Mouse (Mus musculus) kidney, postnatal 0 days (tissue): ENCODE measurements around the gene Gm13420. TPM values are rescaled to one million over a fixed set of nuclear protein-coding genes. Genes with fewer than 3 reads are reported as not detected.
A peak's percentile ranks its signal among the peaks of the same experiment; 100 is the strongest.

Experiments used
- ATAC-seq: fragments of 200-750 bp; cut with Nextera tagmentation; replicated peaks from 2 replicates; pipeline ENCODE4 v1.8.0; 2017; ENCODE audit warnings: low read depth, moderate number of reproducible peaks, moderate TSS enrichment, moderate library complexity; ENCODE audit not compliant: low FRiP score
- DNase-seq: peaks from one replicate; pipeline ENCODE4 v3.0.0-alpha.2; 2016; ENCODE audit warnings: low spot score
- H3K27ac ChIP-seq: fragments of 300-500 bp; sonication (generic); 2 replicates; pipeline ENCODE4 v1.5.1; 2014; ENCODE audit warnings: mild to moderate bottlenecking
- H3K27me3 ChIP-seq: fragments of 300-500 bp; sonication (generic); 2 replicates; pipeline ENCODE4 v1.6.1; 2014; ENCODE audit warnings: low read length, mixed read lengths; ENCODE audit not compliant: insufficient read depth
- H3K36me3 ChIP-seq: fragments of 300-500 bp; sonication (generic); 2 replicates; pipeline ENCODE4 v1.6.1; 2014; ENCODE audit warnings: low read length, mixed read lengths; ENCODE audit not compliant: insufficient read depth
- H3K4me1 ChIP-seq: fragments of 300-500 bp; sonication (generic); replicated peaks from 2 replicates; pipeline ENCODE4 v1.6.1; 2014; ENCODE audit warnings: antibody characterized with exemption, low read length, mixed read lengths; ENCODE audit not compliant: insufficient read depth
- H3K4me2 ChIP-seq: fragments of 300-500 bp; sonication (generic); 2 replicates; pipeline ENCODE4 v1.6.1; 2014; ENCODE audit warnings: mild to moderate bottlenecking, low read length, moderate library complexity, mixed read lengths
- H3K4me3 ChIP-seq: fragments of 300-500 bp; sonication (generic); replicated peaks from 2 replicates; pipeline ENCODE4 v1.5.1; 2014; ENCODE audit warnings: low read depth, low read length
- H3K9ac ChIP-seq: fragments of 300-500 bp; sonication (generic); 2 replicates; pipeline ENCODE4 v1.6.1; 2014; ENCODE audit warnings: low read depth, low read length
- H3K9me3 ChIP-seq: fragments of 300-500 bp; sonication (generic); replicated peaks from 2 replicates; pipeline ENCODE4 v1.6.1; 2016; ENCODE audit warnings: low read length, inconsistent platforms, mixed read lengths
- CTCF ChIP-seq: IDR thresholded peaks from 2 replicates; pipeline ENCODE4 v1.5.1; 2016; ENCODE audit warnings: antibody characterized with exemption, low read depth, mild to moderate bottlenecking, moderate library complexity
- WGBS: fragments of 180-500 bp; shearing (Covaris S2); extraction: QIAGEN DNeasy Blood & Tissue Kit; methylation state at CpG from one replicate; pipeline ENCODE4 v1.1.7; 2014; 5-methylcytosine and 5-hydroxymethylcytosine counted together
- polyA plus RNA-seq: library from polyadenylated mRNA; unstranded; fragments of >200 nt; fragmentation: Nextera tagmentation; extraction: Ambion mirVana; gene quantifications from 2 replicates; pipeline ENCODE4 v1.2.1, GENCODE M21; 2015

Gene Gm13420
- polyA plus RNA-seq, 1 experiment from 2014 or later = 4.5 TPM

DNA sequence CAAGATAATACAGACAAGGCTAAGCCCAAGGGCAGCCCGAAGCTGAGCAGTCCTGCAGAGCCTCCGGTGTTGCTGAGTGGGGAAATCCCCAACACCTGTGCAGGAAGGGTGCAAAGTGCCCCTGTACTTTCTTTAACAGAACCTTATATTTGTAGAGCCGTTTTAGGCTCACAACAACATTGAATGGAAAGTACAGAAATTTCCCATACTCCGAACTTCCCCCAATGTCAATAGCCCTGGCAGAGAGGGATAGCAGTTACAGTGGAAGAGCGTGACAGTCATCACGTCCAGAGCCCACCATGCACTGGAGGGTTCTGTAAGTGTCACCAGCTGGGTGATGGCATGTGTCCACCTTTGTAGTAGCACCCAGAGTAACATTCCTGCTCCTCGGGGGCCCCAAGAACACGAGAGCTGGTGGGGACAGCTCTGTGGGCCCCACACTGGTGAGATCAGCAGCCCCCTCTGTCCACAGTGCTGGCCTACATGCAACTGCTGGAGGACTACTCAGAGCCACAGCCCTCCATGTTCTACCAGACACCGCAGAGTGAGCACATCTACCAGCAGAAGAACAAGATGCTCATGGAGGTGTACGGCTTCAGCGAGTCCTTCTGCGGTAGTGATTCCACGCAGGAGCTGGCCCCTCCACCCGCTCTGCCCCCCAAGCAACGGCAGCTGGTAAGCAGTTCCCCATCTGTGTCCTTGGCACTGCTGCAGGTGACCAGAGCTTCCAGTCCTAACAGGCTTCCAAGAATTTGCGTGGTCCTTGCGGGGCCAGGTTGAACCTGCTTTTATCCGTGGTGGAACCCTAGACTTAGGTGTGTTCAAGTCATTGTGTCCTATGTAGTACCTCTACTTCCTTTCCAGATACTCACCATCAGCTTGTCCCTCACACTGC, 44.5 kb downstream of the Gm13420 start:
- DNase-seq = no peak
- TF ChIP-seq CTCF = no peak
- Histone ChIP-seq H3K4me2 (no peak overlapping the region), H3K9ac (no peak overlapping the region), H3K36me3 (peaks cover 50% of the 10 kb centered on the region), H3K27ac (no peak overlapping the region), H3K4me3 (no peak overlapping the region), H3K4me1 (no peaks in the 10 kb centered on the region), H3K9me3 (no peaks in the 10 kb centered on the region), H3K27me3 (no peaks in the 10 kb centered on the region)
- WGBS = 93% methylated on average over 18 of the region's 18 CpGs
- ATAC-seq = no peak

DNA sequence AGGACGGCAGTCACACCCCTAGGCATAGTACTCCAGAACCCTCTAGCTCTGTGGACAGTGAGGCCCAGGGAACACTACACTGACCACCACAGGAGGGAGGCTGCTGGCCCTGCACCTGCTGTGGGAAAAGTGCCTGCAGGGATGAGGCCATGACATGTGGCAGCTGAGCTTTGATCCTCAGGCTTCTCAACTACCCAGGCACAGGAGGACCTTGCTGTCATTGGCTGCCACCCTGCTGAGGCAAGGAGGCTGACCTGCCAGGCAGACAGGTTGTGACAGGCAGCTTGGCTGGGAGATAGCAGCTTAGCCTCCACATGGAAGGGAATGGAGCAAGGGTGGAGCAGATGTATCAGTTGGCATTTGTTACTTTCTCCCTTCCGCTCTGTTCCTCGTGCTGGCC, 46.0 kb downstream of the Gm13420 start:
- no peak for ATAC-seq
- H3K4me2 ChIP-seq = no peak overlapping the region
- no peaks in the 10 kb centered on the region for H3K9me3 ChIP-seq
- 93% methylated on average over 3 of the region's 3 CpGs for WGBS
- no peak for DNase-seq
- no peak overlapping the region for H3K27ac ChIP-seq
- no peak overlapping the region for H3K9ac ChIP-seq
- H3K36me3 ChIP-seq = peaks cover 52% of the 10 kb centered on the region
- H3K4me1 ChIP-seq = no peaks in the 10 kb centered on the region
- no peaks in the 10 kb centered on the region for H3K27me3 ChIP-seq
- no peak for TF ChIP-seq CTCF
- no peak overlapping the region for H3K4me3 ChIP-seq

DNA sequence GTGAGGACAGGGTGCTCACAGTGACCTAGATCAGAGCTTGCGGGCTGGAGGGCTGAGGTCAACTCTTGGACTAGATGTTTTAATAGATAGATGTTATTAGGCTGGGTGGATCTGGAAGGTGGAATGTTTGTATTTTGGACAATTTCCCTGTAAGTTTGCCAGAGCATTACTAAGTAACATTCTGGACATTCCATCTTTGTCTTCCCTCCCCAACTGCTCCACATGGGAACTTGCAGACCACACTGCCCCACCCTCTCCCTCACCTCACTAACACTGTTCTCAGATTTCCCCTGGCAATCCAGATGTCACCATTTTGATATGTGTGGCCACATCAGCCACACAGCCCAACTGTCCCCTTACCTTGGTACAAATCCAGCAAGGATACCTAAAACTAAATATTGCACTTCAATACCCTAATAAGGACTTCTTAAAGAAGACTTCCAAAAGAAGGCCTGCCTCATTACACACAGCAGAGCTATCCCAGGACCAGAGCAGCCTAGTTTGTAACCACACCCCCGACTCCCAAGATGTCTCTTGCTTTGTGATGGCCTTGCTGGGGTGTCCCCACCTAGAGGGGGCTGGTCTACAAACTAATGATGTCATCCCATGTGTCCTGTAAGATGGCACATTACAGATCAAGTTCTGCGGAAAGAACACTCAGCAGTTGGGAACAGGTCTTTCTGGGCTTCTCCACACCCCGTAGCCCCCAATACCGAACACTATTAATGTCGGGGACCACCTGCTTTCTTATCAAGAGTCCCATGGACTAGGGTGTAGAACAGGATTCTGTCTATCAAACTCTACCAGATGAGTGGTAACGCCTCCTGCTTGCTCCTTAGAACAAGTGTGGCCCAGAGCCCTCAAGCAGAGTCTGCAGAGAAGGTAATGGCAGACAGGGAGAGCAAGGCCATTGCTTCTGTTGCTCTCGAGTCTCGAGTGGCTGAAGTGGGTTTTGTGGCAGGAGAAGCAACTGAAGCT, 48.1 kb downstream of the Gm13420 start:
- no peak overlapping the region for H3K4me3 ChIP-seq
- DNase-seq (peak; percentile 7), ATAC-seq (no peak)
- H3K9ac ChIP-seq = no peak overlapping the region
- no peak overlapping the region for H3K4me2 ChIP-seq
- no peaks in the 10 kb centered on the region for H3K4me1 ChIP-seq
- peaks cover 60% of the 10 kb centered on the region for H3K36me3 ChIP-seq
- no peak overlapping the region for H3K27ac ChIP-seq
- no peaks in the 10 kb centered on the region for H3K9me3 ChIP-seq
- no peak for TF ChIP-seq CTCF
- 89% methylated on average over 9 of the region's 9 CpGs for WGBS
- no peaks in the 10 kb centered on the region for H3K27me3 ChIP-seq

DNA sequence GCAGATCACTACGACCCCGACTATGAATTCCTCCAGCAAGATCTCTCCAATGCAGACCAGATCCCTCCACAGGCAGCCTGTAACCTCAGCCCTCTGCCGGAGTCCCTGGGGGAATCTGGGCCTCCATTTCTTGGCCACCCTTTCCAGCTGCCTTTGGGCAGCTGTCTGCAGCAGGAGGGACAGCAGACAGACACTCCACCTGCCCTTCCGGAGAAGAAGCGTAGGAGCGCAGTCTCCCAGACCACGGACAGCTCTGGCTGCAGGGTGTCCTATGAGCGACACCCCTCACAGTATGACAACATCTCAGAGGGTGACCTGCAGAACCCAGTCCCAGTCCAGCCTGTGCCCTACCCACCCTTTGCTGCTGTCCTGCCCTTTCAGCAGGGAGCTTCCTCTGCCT, 49.3 kb downstream of the Gm13420 start:
- DNase-seq (no peak), ATAC-seq (no peak)
- Histone ChIP-seq H3K4me1 (no peaks in the 10 kb centered on the region), H3K27ac (no peak overlapping the region), H3K9me3 (no peaks in the 10 kb centered on the region), H3K27me3 (no peaks in the 10 kb centered on the region), H3K4me2 (no peak overlapping the region), H3K4me3 (no peak overlapping the region), H3K9ac (no peak overlapping the region), H3K36me3 (peaks cover 54% of the 10 kb centered on the region)
- WGBS = 92% methylated on average over 8 of the region's 8 CpGs
- no peak for TF ChIP-seq CTCF

DNA sequence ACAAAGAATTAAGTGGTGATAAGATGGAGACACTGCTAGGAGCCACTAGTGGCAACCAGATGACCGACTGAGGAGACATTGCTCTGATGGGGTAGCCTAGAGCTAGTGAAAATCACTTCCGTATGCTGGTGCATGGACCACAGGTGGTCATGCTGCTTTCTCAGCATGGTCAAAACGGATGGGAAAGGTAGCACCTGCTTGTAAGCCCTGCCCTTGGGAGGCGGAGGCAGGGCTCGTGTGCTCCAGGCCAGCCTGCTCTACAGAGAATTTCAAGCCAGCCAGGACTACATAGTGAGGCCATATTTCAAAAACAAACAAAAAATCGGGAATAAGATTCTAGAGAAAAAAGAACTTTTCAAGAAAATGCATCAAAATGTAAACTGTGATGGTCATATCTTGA, 50.1 kb downstream of the Gm13420 start:
- Histone ChIP-seq H3K9me3 (no peaks in the 10 kb centered on the region), H3K27me3 (no peaks in the 10 kb centered on the region), H3K36me3 (peaks cover 49% of the 10 kb centered on the region), H3K27ac (no peak overlapping the region), H3K4me2 (no peak overlapping the region), H3K4me1 (no peaks in the 10 kb centered on the region), H3K9ac (no peak overlapping the region), H3K4me3 (no peak overlapping the region)
- DNase-seq (no peak), ATAC-seq (no peak)
- 87% methylated on average over 6 of the region's 6 CpGs for WGBS
- TF ChIP-seq CTCF = no peak

DNA sequence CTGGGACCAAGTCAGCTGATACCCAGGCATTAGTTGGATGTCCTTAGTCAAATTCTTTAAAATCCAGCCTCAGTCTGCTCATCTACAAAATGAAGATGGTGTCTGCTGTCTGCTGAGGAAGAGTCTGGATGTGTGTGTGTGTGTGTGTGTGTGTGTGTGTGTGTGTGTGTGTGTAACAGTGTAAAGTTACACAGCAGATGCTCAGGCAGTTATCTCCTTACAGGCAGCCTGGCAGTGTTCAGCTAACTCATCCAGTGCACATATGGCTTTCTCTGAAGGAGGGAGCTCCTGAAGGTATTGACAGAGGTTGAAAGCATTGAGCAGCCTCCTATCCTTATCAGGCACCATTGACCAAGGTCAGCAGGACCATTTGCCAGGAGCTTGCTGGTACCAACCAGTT, 50.6 kb downstream of the Gm13420 start:
- Histone ChIP-seq H3K9me3 (no peaks in the 10 kb centered on the region), H3K4me3 (no peak overlapping the region), H3K36me3 (peaks cover 46% of the 10 kb centered on the region), H3K4me2 (no peak overlapping the region), H3K4me1 (no peaks in the 10 kb centered on the region), H3K27ac (no peak overlapping the region), H3K27me3 (no peaks in the 10 kb centered on the region), H3K9ac (no peak overlapping the region)
- DNase-seq = no peak
- no peak for TF ChIP-seq CTCF
- no peak for ATAC-seq
